Mouse (Mus musculus) ES-Bruce4 (cell line): ENCODE measurements around the gene Acot7.

Source experiments
- CTCF ChIP-seq: IDR thresholded peaks from one replicate; pipeline ENCODE4 v1.8.1; 2011; ENCODE audit warnings: low read depth, low read length
- EP300 ChIP-seq: IDR thresholded peaks from 2 replicates; pipeline ENCODE4 v1.6.1; 2011; ENCODE audit warnings: low read depth, low read length; ENCODE audit not compliant: insufficient read depth
- POLR2A ChIP-seq: IDR thresholded peaks from one replicate; pipeline ENCODE4 v1.8.1; 2011; ENCODE audit warnings: low read length; ENCODE audit not compliant: insufficient read depth

- TF ChIP-seq CTCF, result no peak
- no peak for TF ChIP-seq EP300
- TF ChIP-seq POLR2A, result no peak
Measured at GRCm38 (mm10) chr4:152243969-152244368, 66.0 kb downstream of the Acot7 start.
